Mouse (Mus musculus): ENCODE measurements at regions not wholly inside any gene's neighbourhood (a gene's known extent, or its start where the extent isn't known, plus 50 kb on each side); places are given as distances from the start of the nearest gene placed in this dataset.

DNA sequence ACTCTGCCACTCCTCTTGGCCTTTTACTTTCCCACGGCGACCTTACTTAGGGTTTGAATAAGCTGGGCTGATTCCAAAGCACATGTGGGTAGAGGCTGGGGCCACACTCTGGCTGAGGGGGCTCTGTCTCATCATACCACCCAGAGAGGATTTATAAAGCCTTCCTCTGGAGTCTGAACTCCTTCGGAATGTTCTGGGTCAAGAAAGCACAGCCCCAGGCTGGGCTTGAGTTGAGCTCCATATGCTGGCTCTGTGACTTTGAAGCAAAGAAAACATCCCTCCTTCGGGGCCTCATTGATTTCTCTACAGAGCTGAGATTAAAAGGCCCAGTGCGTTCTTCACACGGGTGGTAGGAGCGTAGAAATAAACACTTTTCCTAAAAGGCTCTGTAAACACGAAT is 172.3 kb upstream of the Tle3 start:
- 31% methylated on average over 8 of the region's 8 CpGs for WGBS
- DNase-seq (ENCODE audit: low spot score) (no peak), ATAC-seq (ENCODE audit: low FRiP score) (no peak)
- H3K4me2 ChIP-seq (ENCODE audit: low read depth, low read length, poor library complexity, severe bottlenecking), result no peak overlapping the region
- no peak overlapping the region for H3K27ac ChIP-seq (ENCODE audit: low read depth, low read length)
- no peak overlapping the region for H3K9ac ChIP-seq (replicated peaks; ENCODE audit: low read length, poor library complexity, severe bottlenecking)
- H3K36me3 ChIP-seq (ENCODE audit: insufficient read depth, low read length), result no peaks in the 10 kb centered on the region
- H3K9me3 ChIP-seq (ENCODE audit: low read length), result no peaks in the 10 kb centered on the region
- no peaks in the 10 kb centered on the region for H3K4me1 ChIP-seq (ENCODE audit: insufficient read depth, low read length)
- no peak for TF ChIP-seq CTCF (IDR thresholded peaks at IDR 0.05)
- H3K4me3 ChIP-seq (ENCODE audit: low read depth, low read length), result no peak overlapping the region
- H3K27me3 ChIP-seq (ENCODE audit: insufficient read depth, low read length), result no peaks in the 10 kb centered on the region; the same call in 1 of the 2 replicates

DNA sequence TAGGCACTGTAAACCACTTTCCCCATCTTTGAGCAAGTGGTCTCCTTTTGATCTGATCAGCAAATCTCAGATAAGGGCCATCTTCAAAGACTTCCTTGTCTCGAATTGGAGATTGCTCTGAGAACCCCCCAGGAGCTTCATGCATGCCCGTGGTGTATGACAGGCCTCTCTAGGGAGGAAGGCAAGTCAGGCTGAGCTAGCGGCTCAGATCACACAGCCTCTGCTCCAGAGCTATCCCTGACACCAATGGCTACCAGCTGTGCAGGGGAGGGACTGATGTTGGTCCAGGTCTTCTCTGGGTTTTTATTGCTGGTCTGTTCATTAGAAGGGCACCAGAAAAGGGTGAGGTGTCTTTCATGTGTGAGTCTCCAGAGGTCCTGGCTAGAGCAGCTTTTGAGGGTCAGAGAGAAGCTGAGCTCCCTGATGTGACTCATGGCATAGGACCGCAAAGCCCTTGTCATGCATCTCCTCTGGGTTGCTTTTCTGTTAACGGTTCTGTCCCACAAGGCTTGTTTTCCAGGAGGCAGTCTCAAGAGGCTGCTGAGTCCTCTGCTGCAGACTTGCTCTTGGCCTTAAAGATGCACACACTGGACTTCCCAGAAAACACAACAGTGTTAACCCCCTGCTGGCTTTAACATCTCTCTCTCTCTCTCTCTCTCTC is 171.7 kb upstream of the Tle3 start:
- no peaks in the 10 kb centered on the region for H3K4me1 ChIP-seq (ENCODE audit: insufficient read depth, low read length)
- no peaks in the 10 kb centered on the region for H3K9me3 ChIP-seq (ENCODE audit: low read length)
- H3K9ac ChIP-seq (replicated peaks; ENCODE audit: low read length, poor library complexity, severe bottlenecking), result no peak overlapping the region
- H3K27me3 ChIP-seq (ENCODE audit: insufficient read depth, low read length), result no peaks in the 10 kb centered on the region; the same call in 1 of the 2 replicates
- DNase-seq (ENCODE audit: low spot score), result no peak
- H3K27ac ChIP-seq (ENCODE audit: low read depth, low read length), result no peak overlapping the region
- no peak overlapping the region for H3K4me2 ChIP-seq (ENCODE audit: low read depth, low read length, poor library complexity, severe bottlenecking)
- no peak for TF ChIP-seq CTCF (IDR thresholded peaks at IDR 0.05)
- no peaks in the 10 kb centered on the region for H3K36me3 ChIP-seq (ENCODE audit: insufficient read depth, low read length)
- H3K4me3 ChIP-seq (ENCODE audit: low read depth, low read length), result no peak overlapping the region
- 39% methylated on average over 5 of the region's 5 CpGs for WGBS
- ATAC-seq (ENCODE audit: low FRiP score), result no peak

DNA sequence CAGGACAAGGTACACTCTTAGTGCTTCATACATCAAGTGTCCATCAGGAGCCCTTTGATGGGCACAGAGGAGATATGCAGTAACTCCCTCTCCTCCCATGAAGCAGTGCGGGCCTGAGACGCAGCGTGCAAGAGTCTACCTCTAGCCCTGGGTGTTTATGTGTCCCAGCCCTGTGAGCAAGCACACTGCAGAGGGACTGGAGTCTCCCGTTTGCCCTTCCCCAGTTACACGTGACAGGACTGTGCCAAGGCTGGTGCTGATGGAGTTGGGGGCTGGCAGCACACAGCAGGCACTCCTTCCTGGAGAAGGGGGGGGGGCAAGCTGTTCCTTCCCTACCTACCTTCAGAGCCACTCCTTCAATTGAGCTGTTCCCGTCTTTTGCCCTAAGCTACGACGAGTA is 167.1 kb upstream of the Tle3 start:
- TF ChIP-seq CTCF (IDR thresholded peaks at IDR 0.05), result no peak
- Histone ChIP-seq H3K9ac (replicated peaks; ENCODE audit: low read length, poor library complexity, severe bottlenecking) (no peak overlapping the region), H3K4me1 (ENCODE audit: insufficient read depth, low read length) (no peaks in the 10 kb centered on the region), H3K36me3 (ENCODE audit: insufficient read depth, low read length) (no peaks in the 10 kb centered on the region), H3K27me3 (ENCODE audit: insufficient read depth, low read length) (no peaks in the 10 kb centered on the region; the same call in 1 of the 2 replicates), H3K4me2 (ENCODE audit: low read depth, low read length, poor library complexity, severe bottlenecking) (no peak overlapping the region), H3K4me3 (ENCODE audit: low read depth, low read length) (no peak overlapping the region), H3K9me3 (ENCODE audit: low read length) (no peaks in the 10 kb centered on the region), H3K27ac (ENCODE audit: low read depth, low read length) (no peak overlapping the region)
- no peak for ATAC-seq (ENCODE audit: low FRiP score)
- no peak for DNase-seq (ENCODE audit: low spot score)
- WGBS, result 63% methylated on average over 8 of the region's 8 CpGs

DNA sequence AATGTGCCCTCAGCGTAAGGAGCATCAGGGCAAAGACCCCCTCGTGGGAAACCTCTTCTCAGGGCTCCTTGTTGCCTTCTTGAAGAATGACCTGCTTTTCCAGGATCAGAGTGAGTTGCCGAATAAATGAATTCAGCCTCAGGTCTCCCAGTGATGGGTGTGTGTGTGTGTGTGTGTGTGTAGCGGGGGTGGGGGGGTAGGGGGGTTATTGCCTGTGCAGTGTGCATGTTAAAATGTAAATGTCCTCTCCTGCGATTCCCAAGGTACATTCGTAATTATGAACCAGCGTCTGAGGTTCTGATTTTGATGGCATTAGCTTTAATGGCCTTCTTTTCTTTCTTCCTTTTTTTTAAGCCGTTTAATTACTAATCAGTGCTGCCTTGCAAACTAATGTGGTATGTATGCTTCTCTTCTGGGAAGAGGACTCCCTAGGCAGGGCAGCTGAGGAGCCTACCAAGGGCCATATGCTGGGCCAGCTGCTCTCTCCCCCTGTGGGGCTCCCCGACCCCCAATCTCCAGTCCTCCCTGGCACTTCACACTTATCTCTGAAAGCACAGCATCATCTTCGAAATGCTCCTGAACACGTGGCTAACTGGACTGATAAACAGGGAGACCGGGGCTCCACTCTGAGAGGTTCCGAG is 165.3 kb upstream of the Tle3 start:
- WGBS, result 50% methylated on average over 13 of the region's 13 CpGs
- no peak overlapping the region for H3K4me2 ChIP-seq (ENCODE audit: low read depth, low read length, poor library complexity, severe bottlenecking)

DNA sequence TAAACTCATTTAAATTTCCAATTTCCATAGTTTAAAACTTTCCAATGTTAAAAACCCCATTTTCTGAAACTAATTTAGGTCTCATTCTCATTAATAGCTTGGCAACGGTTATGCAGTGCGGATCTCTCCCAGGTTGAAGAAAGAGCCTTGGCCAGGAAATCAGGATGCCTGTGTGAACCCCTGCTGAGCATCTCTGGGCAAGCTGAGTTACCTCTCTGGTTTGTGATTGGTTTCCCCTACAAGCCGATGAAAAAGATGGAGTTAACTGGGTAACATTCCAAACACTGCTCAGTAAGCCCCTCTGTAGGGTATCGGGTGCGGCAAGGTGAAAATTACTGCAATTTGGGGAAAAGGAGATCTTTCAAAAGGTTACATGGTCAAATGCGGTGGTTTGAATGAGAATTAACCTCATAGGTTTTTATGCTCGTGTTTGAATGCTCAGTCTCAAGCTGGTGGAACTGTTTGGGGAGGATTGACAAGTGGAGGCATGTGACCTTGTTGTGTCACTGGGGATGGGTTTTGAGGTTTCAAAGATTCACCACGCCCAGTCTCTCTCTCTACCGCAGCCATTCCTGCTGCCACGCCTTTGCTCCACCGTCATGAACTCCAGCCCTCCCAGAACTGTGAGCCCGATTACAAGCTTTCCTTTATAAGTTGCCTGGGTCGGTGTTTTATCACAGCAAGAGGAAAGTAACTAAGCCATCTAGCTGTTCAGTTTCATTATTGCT is 164.6 kb upstream of the Tle3 start:
- Histone ChIP-seq H3K4me1 (ENCODE audit: insufficient read depth, low read length) (no peaks in the 10 kb centered on the region), H3K9me3 (ENCODE audit: low read length) (no peaks in the 10 kb centered on the region), H3K4me3 (ENCODE audit: low read depth, low read length) (no peak overlapping the region), H3K27me3 (ENCODE audit: insufficient read depth, low read length) (no peaks in the 10 kb centered on the region; the same call in 1 of the 2 replicates), H3K9ac (replicated peaks; ENCODE audit: low read length, poor library complexity, severe bottlenecking) (no peak overlapping the region), H3K36me3 (ENCODE audit: insufficient read depth, low read length) (no peaks in the 10 kb centered on the region), H3K27ac (ENCODE audit: low read depth, low read length) (no peak overlapping the region), H3K4me2 (ENCODE audit: low read depth, low read length, poor library complexity, severe bottlenecking) (no peak overlapping the region)
- 86% methylated on average over 13 of the region's 13 CpGs for WGBS
- no peak for TF ChIP-seq CTCF (IDR thresholded peaks at IDR 0.05)
- no peak for DNase-seq (ENCODE audit: low spot score)
- ATAC-seq (ENCODE audit: low FRiP score), result no peak

More for the DNA sequence above, 165.3 kb upstream of the Tle3 start:
- TF ChIP-seq CTCF (IDR thresholded peaks at IDR 0.05), result no peak
- Histone ChIP-seq H3K36me3 (ENCODE audit: insufficient read depth, low read length) (no peaks in the 10 kb centered on the region), H3K27me3 (ENCODE audit: insufficient read depth, low read length) (no peaks in the 10 kb centered on the region; the same call in 1 of the 2 replicates), H3K27ac (ENCODE audit: low read depth, low read length) (no peak overlapping the region), H3K9me3 (ENCODE audit: low read length) (no peaks in the 10 kb centered on the region), H3K4me1 (ENCODE audit: insufficient read depth, low read length) (no peaks in the 10 kb centered on the region), H3K4me3 (ENCODE audit: low read depth, low read length) (no peak overlapping the region), H3K9ac (replicated peaks; ENCODE audit: low read length, poor library complexity, severe bottlenecking) (no peak overlapping the region)
- ATAC-seq (ENCODE audit: low FRiP score), result no peak
- no peak for DNase-seq (ENCODE audit: low spot score)

DNA sequence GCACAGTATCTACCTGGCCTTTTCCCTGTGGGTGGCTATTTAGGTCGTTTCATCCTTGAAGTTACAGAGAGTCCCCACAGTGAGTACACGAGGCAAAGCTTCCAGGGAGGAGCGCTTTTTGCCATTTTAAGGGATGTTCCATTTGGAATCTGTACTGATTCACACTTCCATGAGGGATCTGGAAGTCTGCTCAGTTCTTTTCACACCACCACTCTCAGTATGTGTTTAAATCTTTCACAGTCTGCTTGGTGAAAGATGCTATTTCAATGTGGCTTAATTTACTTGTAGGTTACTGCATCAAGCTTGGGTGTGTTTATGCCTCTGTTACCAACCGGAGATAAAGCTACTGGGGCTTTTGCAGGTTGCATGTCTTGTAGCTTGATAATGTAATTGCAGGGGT is 160.5 kb upstream of the Tle3 start:
- no peaks in the 10 kb centered on the region for H3K27me3 ChIP-seq (ENCODE audit: insufficient read depth, low read length)
- ATAC-seq (ENCODE audit: low FRiP score) (no peak), DNase-seq (ENCODE audit: low spot score) (no peak)
- H3K4me1 ChIP-seq (ENCODE audit: insufficient read depth, low read length), result peaks cover 8% of the 10 kb centered on the region
- WGBS, result 60% methylated on average over 4 of the region's 4 CpGs
- no peak overlapping the region for H3K4me3 ChIP-seq (ENCODE audit: low read depth, low read length)
- TF ChIP-seq CTCF (IDR thresholded peaks at IDR 0.05), result no peak
- no peak overlapping the region for H3K4me2 ChIP-seq (ENCODE audit: low read depth, low read length, poor library complexity, severe bottlenecking)
- no peaks in the 10 kb centered on the region for H3K36me3 ChIP-seq (ENCODE audit: insufficient read depth, low read length)
- H3K9ac ChIP-seq (replicated peaks; ENCODE audit: low read length, poor library complexity, severe bottlenecking), result no peak overlapping the region
- no peak overlapping the region for H3K27ac ChIP-seq (ENCODE audit: low read depth, low read length)
- H3K9me3 ChIP-seq (ENCODE audit: low read length), result no peaks in the 10 kb centered on the region
